Mouse (Mus musculus): Measurements from ENCODE around the gene Pbx4. TPM values are rescaled to one million over a fixed set of nuclear protein-coding genes. Genes with fewer than 3 reads are reported as not detected.

Pbx4 gene
- polyA plus RNA-seq, 1 experiment from 2014 or later, result 9.0 TPM

GRCm38 (mm10) chr8:69902163-69903062, 70.1 kb downstream of the Pbx4 start, which contains the start of the genes Tssk6, Ndufa13 and Yjefn3:
Gene Tssk6 (plus strand): TSS chr8:69902184.
Gene Ndufa13 (minus strand): TSS chr8:69902558.
Gene Yjefn3 (minus strand): TSS chr8:69902712.
- ATAC-seq (ENCODE audit: low read depth) (peak; percentile 20), DNase-seq (ENCODE audit: low spot score) (no peak)
- Histone ChIP-seq H3K36me3 (ENCODE audit: control insufficient read depth, insufficient read depth, low read length) (peaks cover 14% of the 10 kb centered on the region; the same call in 1 of the 2 replicates), H3K27me3 (replicated peaks; ENCODE audit: control insufficient read depth, insufficient read depth, low read length) (no peaks in the 10 kb centered on the region), H3K27ac (replicated peaks; ENCODE audit: low read depth, low read length) (peak within 1 kb of the TSS; percentile 87), H3K9me3 (ENCODE audit: control insufficient read depth, low read length) (no peaks in the 10 kb centered on the region), H3K4me3 (ENCODE audit: low read depth, low read length) (peak within 1 kb of the TSS; percentile 68), H3K9ac (ENCODE audit: low read depth, low read length) (peak within 1 kb of the TSS; percentile 80), H3K4me1 (ENCODE audit: control insufficient read depth, insufficient read depth, low read length) (peaks cover 24% of the 10 kb centered on the region), H3K4me2 (ENCODE audit: low read depth, low read length) (peak within 1 kb of the TSS; percentile 97)
- WGBS, result 8% methylated on average over 47 of the region's 89 CpGs

- under 1% methylated on average over 30 of the region's 45 CpGs for WGBS
- ATAC-seq (ENCODE audit: low read depth), result peak; percentile 92
These were observed 70.8 kb downstream of the Pbx4 start for GRCm38 (mm10) chr8:69903063-69903542.

GRCm38 (mm10) chr8:69904096-69904495, 71.8 kb downstream of the Pbx4 start:
- H3K27ac ChIP-seq (replicated peaks; ENCODE audit: low read depth, low read length), result no peak overlapping the region
- no peak overlapping the region for H3K4me3 ChIP-seq (ENCODE audit: low read depth, low read length)
- peaks cover 24% of the 10 kb centered on the region for H3K4me1 ChIP-seq (ENCODE audit: control insufficient read depth, insufficient read depth, low read length)
- H3K27me3 ChIP-seq (replicated peaks; ENCODE audit: control insufficient read depth, insufficient read depth, low read length), result no peaks in the 10 kb centered on the region
- no peaks in the 10 kb centered on the region for H3K9me3 ChIP-seq (ENCODE audit: control insufficient read depth, low read length)
- DNase-seq (ENCODE audit: low spot score), result no peak
- H3K9ac ChIP-seq (ENCODE audit: low read depth, low read length), result no peak overlapping the region
- peaks cover 20% of the 10 kb centered on the region for H3K36me3 ChIP-seq (ENCODE audit: control insufficient read depth, insufficient read depth, low read length)
- whole genome bisulfite sequencing, result 82% methylated on average over 8 of the region's 8 CpGs
- ATAC-seq (ENCODE audit: low read depth), result no peak
- peak overlapping the region; percentile 97 for H3K4me2 ChIP-seq (ENCODE audit: low read depth, low read length)

More at GRCm38 (mm10) chr8:69903063-69903542, 70.8 kb downstream of the Pbx4 start:
- Histone ChIP-seq H3K4me1 (ENCODE audit: control insufficient read depth, insufficient read depth, low read length) (peaks cover 24% of the 10 kb centered on the region), H3K27ac (replicated peaks; ENCODE audit: low read depth, low read length) (peak overlapping the region; percentile 87), H3K4me2 (ENCODE audit: low read depth, low read length) (peak overlapping the region; percentile 97), H3K4me3 (ENCODE audit: low read depth, low read length) (peak overlapping the region; percentile 68), H3K27me3 (replicated peaks; ENCODE audit: control insufficient read depth, insufficient read depth, low read length) (no peaks in the 10 kb centered on the region), H3K36me3 (ENCODE audit: control insufficient read depth, insufficient read depth, low read length) (peaks cover 15% of the 10 kb centered on the region), H3K9ac (ENCODE audit: low read depth, low read length) (peak overlapping the region; percentile 72), H3K9me3 (ENCODE audit: control insufficient read depth, low read length) (no peaks in the 10 kb centered on the region)
- peak; percentile 100 for DNase-seq (ENCODE audit: low spot score)

GRCm38 (mm10) chr8:69906260-69906659, 74.0 kb downstream of the Pbx4 start:
- no peak for DNase-seq (ENCODE audit: low spot score)
- Histone ChIP-seq H3K4me3 (ENCODE audit: low read depth, low read length) (no peak overlapping the region), H3K27me3 (replicated peaks; ENCODE audit: control insufficient read depth, insufficient read depth, low read length) (no peaks in the 10 kb centered on the region), H3K9ac (ENCODE audit: low read depth, low read length) (no peak overlapping the region), H3K27ac (replicated peaks; ENCODE audit: low read depth, low read length) (no peak overlapping the region), H3K36me3 (ENCODE audit: control insufficient read depth, insufficient read depth, low read length) (peaks cover 41% of the 10 kb centered on the region), H3K9me3 (ENCODE audit: control insufficient read depth, low read length) (no peaks in the 10 kb centered on the region), H3K4me1 (ENCODE audit: control insufficient read depth, insufficient read depth, low read length) (peaks cover 11% of the 10 kb centered on the region), H3K4me2 (ENCODE audit: low read depth, low read length) (no peak overlapping the region)
- 83% methylated on average over 2 of the region's 2 CpGs for WGBS
- no peak for ATAC-seq (ENCODE audit: low read depth)

GRCm38 (mm10) chr8:69907106-69907505, 74.8 kb downstream of the Pbx4 start:
- ATAC-seq (ENCODE audit: low read depth), result no peak
- peaks cover 50% of the 10 kb centered on the region for H3K36me3 ChIP-seq (ENCODE audit: control insufficient read depth, insufficient read depth, low read length)

GRCm38 (mm10) chr8:69911917-69912316, 79.6 kb downstream of the Pbx4 start:
- H3K9ac ChIP-seq (ENCODE audit: low read depth, low read length), result no peak overlapping the region

More at GRCm38 (mm10) chr8:69907106-69907505, 74.8 kb downstream of the Pbx4 start:
- Histone ChIP-seq H3K27me3 (replicated peaks; ENCODE audit: control insufficient read depth, insufficient read depth, low read length) (no peaks in the 10 kb centered on the region), H3K9ac (ENCODE audit: low read depth, low read length) (no peak overlapping the region), H3K4me1 (ENCODE audit: control insufficient read depth, insufficient read depth, low read length) (peaks cover 8% of the 10 kb centered on the region), H3K9me3 (ENCODE audit: control insufficient read depth, low read length) (no peaks in the 10 kb centered on the region), H3K4me2 (ENCODE audit: low read depth, low read length) (no peak overlapping the region), H3K4me3 (ENCODE audit: low read depth, low read length) (no peak overlapping the region), H3K27ac (replicated peaks; ENCODE audit: low read depth, low read length) (no peak overlapping the region)
- no peak for DNase-seq (ENCODE audit: low spot score)
- WGBS, result 88% methylated on average over 2 of the region's 2 CpGs

GRCm38 (mm10) chr8:69912478-69913074, 80.3 kb downstream of the Pbx4 start:
- DNase-seq (ENCODE audit: low spot score), result no peak
- H3K4me1 ChIP-seq (ENCODE audit: control insufficient read depth, insufficient read depth, low read length), result no peaks in the 10 kb centered on the region
- no peak overlapping the region for H3K4me2 ChIP-seq (ENCODE audit: low read depth, low read length)
- peaks cover 99% of the 10 kb centered on the region for H3K36me3 ChIP-seq (ENCODE audit: control insufficient read depth, insufficient read depth, low read length)
- H3K27me3 ChIP-seq (replicated peaks; ENCODE audit: control insufficient read depth, insufficient read depth, low read length), result no peaks in the 10 kb centered on the region
- no peak for ATAC-seq (ENCODE audit: low read depth)
- H3K9ac ChIP-seq (ENCODE audit: low read depth, low read length), result no peak overlapping the region
- H3K27ac ChIP-seq (replicated peaks; ENCODE audit: low read depth, low read length), result no peak overlapping the region
- no peak overlapping the region for H3K4me3 ChIP-seq (ENCODE audit: low read depth, low read length)
- WGBS, result 93% methylated on average over 12 of the region's 12 CpGs
- no peaks in the 10 kb centered on the region for H3K9me3 ChIP-seq (ENCODE audit: control insufficient read depth, low read length)

More at GRCm38 (mm10) chr8:69911917-69912316, 79.6 kb downstream of the Pbx4 start:
- Histone ChIP-seq H3K4me1 (ENCODE audit: control insufficient read depth, insufficient read depth, low read length) (no peaks in the 10 kb centered on the region), H3K36me3 (ENCODE audit: control insufficient read depth, insufficient read depth, low read length) (peaks cover 98% of the 10 kb centered on the region), H3K27ac (replicated peaks; ENCODE audit: low read depth, low read length) (no peak overlapping the region), H3K9me3 (ENCODE audit: control insufficient read depth, low read length) (no peaks in the 10 kb centered on the region), H3K4me2 (ENCODE audit: low read depth, low read length) (no peak overlapping the region), H3K27me3 (replicated peaks; ENCODE audit: control insufficient read depth, insufficient read depth, low read length) (no peaks in the 10 kb centered on the region), H3K4me3 (ENCODE audit: low read depth, low read length) (no peak overlapping the region)
- WGBS, result 93% methylated on average over 13 of the region's 13 CpGs
- ATAC-seq (ENCODE audit: low read depth) (no peak), DNase-seq (ENCODE audit: low spot score) (no peak)

- H3K4me1 ChIP-seq (ENCODE audit: control insufficient read depth, insufficient read depth, low read length), result no peaks in the 10 kb centered on the region
- 83% methylated on average over 4 of the region's 4 CpGs for WGBS
- peaks cover 83% of the 10 kb centered on the region for H3K36me3 ChIP-seq (ENCODE audit: control insufficient read depth, insufficient read depth, low read length)
- DNase-seq (ENCODE audit: low spot score), result no peak
- no peak overlapping the region for H3K4me2 ChIP-seq (ENCODE audit: low read depth, low read length)
- H3K9me3 ChIP-seq (ENCODE audit: control insufficient read depth, low read length), result no peaks in the 10 kb centered on the region
- H3K27ac ChIP-seq (replicated peaks; ENCODE audit: low read depth, low read length), result no peak overlapping the region
- H3K9ac ChIP-seq (ENCODE audit: low read depth, low read length), result no peak overlapping the region
- no peak for ATAC-seq (ENCODE audit: low read depth)
- no peaks in the 10 kb centered on the region for H3K27me3 ChIP-seq (replicated peaks; ENCODE audit: control insufficient read depth, insufficient read depth, low read length)
- H3K4me3 ChIP-seq (ENCODE audit: low read depth, low read length), result no peak overlapping the region
These were observed 82.2 kb downstream of the Pbx4 start for GRCm38 (mm10) chr8:69914526-69914925.

All from embryonic facial prominence, embryonic 14.5 days (tissue).